Mouse (Mus musculus) T-helper 2 cell (primary cell): ENCODE measurements around the gene Pld3.
"Not testable (repeated sequence)": the region's sequence is repeated elsewhere in the genome, so short reads cannot be mapped to it uniquely, and the experiment has no call there.

Experiments
- in situ Hi-C: fragments of 300-600 bp; cut with MboI, MseI; formaldehyde crosslinking; loops from one replicate; pipeline ENCODE4 v1.15.1; 2025; ENCODE audit warnings: high pct_unique_total_duplicates

Pld3 gene

DNA sequence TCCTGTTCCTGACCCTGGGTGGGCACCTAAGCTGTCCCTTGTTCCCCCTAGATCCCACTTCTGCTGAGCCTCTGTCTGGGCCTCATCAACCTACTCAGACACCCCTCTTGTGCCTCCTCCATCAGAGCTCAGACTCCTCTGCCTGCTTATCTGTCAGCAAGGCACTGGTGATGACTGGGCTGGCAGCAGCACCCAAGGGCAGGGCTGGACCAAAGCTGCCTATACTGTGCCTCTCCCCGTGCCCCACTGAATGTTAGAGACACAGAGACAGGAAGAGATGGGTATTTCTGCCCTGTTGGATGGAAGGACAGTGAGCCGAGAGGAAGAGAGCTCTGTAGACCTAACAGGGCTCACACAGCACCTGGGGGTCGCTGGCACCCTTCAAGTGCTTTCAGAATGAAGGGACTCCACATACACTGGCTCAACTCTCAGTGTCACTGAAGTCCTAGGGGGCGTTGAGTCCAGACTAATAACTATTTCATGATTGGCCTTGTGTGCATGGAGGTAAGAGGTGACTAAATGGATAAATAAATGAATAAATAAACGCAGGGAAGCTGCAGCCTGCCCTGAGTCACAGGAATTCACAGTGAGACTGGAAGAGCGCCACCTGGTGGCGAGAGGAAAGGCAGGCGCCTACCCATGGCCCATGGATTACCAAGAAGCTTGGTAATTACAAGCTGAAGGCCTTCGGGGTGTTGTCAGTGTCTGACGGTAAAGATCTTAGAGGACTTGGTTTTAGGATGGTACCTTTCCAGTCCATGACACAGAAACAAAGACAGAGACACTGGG lies 26.8 kb downstream of the Pld3 start:
- in situ Hi-C loops = loop anchor here (5.0 to 10.0 kb wide), 2 partner anchors 99 to 191 kb away; partner anchors contain the start of gene Ltbp4

DNA sequence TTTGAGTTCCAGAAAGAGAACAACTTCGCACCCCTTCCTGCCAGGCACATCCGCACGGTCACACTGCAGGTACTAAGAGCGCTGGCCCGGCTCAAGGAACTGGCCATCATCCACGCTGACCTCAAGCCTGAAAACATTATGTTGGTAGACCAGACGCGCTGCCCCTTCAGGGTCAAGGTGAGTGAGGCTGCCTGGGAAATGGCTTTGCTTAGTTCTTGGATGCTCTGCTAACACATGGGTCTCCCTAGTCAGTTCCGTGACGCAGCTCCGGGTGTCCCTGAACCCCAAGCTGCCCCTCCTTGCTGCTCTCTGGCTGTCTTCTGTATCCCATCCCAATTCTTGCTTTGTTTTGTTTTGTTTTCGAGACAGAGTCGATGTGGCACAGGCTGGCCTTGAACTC lies 29.2 kb downstream of the Pld3 start:
- in situ Hi-C loops = loop anchor here (10.0 kb wide), 1 partner anchor 189 kb away; the partner anchor contains the start of gene Ltbp4

DNA sequence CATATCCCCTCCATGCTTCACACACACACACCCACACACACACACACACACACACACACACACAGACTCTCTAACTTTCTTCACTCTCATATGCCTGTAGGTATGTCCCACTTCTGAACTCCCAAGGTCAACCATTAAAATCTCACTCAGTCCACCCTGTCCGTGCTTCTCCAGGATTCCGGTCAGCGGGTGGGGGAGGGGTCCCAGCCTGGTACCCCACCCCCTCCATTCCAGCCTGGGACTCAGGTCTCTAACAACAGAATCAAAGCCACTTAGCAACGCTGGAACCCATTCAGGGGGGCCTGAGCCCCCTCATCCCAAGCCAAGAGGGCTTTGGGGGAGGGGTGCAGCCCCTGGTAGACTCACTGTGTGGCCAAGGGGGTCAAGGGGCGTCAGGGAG lies 30.1 kb downstream of the Pld3 start, which contains the start of gene Hipk4:
TSS of gene Hipk4 (plus strand) at position 301 of the 400 bp plus-strand sequence.
- in situ Hi-C loops = loop anchor here (10.0 kb wide), 1 partner anchor 188 kb away; the partner anchor contains the start of gene Ltbp4

DNA sequence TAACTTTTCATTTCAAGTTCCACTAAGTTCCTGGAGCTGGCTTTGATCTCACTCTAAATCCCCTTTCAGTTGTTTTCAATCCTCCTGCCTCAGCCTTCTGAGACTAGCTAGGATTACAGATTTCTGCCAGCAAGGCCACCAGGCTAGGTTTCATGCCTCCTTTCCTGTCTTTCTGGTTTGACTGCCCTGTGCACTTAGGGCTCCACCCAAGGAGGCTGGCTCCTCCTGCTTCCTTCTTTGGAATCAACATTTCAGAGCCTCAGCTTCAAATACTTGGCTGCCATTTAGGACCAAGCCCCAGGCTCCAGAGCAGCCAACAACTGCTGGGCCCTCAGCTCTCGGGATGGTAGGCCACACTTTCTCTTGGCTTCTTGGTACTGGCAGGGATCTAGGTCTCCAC lies 32.4 kb downstream of the Pld3 start:
- in situ Hi-C loops = loop anchor here (10.0 kb wide), 1 partner anchor 186 kb away; the partner anchor contains the start of gene Ltbp4

DNA sequence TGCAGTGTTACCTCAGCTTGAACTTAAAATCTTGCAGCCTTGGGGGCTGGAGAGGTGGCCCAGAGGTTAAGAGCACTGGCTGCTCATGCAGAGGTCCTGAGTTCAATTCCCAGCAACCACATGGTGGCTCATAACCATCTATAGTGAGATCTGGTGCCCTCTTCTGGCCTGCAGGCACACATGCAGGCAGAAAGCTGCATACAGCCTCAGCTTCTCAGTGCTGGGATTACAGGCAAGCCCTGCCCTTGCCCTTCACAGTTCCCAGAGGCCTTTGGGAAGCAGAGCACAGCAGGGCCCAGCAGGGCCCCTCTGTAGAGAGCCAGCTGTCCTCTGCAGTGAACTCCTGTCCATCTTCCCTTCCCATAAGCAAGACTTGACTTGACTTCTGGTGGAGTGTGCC lies 32.9 kb downstream of the Pld3 start:
- in situ Hi-C loops = loop anchor here (10.0 kb wide), 1 partner anchor 185 kb away; the partner anchor contains the start of gene Ltbp4

DNA sequence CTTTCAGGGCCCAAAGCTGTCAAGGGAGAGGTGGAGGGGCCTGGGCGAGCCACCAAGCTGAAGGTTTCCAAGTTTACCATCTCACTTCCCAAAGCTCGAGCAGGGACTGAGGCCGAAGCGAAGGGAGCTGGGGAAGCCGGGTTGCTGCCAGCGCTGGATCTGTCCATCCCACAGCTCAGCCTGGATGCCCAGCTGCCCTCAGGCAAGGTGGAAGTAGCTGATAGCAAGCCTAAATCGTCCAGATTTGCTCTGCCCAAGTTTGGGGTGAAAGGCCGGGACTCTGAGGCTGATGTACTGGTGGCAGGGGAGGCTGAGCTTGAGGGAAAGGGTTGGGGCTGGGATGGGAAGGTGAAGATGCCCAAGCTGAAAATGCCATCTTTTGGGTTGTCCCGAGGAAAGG lies 34.7 kb downstream of the Pld3 start:
- in situ Hi-C loops = no loop called here

DNA sequence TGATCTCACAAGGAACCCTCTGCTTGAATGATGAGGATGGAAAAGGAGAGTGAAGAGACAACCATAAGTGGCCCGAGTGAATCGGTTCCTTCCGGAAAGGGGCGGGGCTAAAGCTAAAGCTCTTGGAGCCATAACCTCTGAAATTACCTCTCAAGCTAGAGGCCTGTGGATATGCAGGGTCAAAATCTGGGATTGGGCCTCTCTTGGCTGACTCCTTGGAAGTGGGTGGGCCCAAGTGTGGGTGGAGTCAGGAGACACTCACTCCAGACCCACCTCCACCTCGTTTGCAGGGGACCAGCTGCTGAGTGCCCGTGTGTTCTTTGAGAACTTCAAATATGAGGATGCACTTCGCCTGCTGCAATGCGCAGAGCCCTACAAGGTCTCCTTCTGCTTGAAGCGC lies 38.1 kb downstream of the Pld3 start:
- in situ Hi-C loops = no loop called here

DNA sequence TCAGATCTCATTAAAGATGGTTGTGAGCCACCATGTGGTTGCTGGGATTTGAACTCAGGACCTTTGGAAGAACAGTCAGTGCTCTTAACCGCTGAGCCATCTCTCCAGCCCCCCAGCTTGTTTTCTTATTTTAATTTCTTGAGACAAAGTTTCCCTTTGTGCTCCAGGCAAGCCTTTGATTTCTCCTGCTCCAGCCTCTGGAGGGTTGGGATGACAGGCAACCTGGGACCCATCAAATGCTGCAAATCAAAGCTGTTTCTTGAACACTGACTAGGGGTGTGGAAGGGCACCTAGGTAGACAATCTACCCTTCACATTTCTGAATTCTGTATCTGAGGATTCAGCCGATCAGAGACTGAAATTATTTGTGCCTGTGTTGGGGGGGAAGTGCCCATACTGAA lies 42.2 kb downstream of the Pld3 start:
- in situ Hi-C loops = no loop called here

DNA sequence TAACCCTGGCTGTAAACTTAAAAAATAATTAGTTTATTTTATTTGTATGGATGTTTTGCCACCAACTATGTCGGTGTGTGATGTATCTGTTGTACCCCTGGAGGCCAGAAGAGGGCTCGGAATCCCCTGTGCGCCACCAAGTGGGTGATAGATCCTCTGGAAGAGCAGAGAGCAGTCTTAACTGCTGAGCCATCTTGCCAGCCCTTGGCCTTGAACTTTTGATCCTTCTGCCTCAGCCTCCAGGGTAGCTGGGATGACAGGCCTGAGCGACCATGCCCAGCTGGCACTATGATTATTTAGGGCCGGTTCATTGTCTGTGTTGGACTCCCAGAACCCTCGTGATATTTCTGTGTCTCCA lies 44.4 kb downstream of the Pld3 start:
- in situ Hi-C loops = loop anchor here (5.0 kb wide), 1 partner anchor 34 kb away; no protein-coding TSS in a partner anchor

DNA sequence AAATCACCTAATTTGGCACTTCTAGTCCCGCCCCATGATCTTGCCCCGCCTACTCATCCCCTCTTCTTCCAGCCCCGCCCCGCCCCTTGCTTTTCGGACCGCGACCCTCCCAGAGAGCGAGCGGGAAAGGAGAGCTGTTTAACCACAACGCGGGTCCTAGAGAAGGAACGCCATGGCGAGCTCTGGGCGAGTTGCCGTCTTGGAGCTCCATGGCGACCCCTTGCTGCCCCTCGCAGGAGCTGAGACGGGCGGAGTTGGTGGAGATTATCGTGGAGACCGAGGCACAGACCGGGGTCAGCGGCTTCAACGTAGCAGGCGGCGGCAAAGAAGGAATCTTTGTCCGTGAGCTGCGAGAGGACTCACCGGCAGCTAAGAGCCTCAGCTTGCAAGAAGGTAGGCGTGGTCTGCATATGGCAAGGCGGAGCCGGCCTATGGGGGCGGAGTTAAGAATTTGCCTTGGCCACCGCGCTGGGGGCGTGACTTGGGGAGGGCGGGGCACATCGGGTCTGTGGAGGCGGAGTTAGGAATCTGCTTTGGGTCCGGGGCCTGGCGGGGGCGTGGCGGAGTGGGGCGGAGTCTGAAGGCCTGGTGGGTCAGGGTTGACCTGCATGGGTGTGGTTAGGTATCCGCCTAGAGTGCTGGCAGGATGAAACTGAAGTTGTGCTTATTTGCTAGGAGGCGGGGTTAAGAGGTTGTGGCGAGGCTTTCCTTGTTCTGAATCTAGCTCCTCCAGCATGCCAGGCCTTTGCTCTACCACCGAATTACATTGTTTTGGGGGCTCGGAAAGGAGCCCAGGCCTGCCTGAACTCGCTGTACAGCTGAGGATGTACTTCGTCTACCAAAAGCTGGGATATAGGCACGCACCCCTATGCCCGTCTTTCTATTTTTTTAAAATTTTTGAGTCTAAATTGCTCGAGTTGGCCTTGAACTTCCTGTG lies 45.0 kb downstream of the Pld3 start:
- in situ Hi-C loops = loop anchor here (5.0 kb wide), 1 partner anchor 34 kb away; no protein-coding TSS in a partner anchor

DNA sequence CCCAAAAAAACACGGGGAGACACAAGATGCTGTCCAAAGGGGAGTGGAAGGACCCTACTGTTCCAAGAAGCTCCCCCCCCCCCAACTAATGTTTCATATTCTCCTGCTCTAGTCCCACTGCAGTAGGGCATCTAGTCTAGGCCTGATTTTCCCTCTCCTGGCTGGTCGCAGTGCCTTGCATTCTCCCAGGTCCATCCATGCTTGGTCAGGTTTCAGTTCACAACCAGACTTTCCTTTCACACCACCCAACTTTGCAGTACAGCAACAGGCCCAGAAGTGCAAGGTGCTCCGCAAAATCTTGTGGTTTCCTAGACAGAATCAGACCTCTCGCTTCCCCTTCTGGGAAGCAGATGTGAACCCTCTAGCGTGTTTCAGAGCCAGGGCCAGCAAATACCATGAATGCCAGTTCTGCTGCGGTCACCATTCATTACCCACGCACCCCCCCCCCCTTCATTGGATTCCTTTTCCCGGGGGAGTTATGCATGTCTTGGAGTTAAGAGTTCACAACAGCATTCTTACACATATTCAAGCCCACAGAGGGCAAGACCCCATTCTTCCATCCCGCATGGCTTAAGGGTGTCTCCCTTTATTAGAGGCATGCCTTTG lies 46.1 kb downstream of the Pld3 start:
- in situ Hi-C loops = loop anchor here (5.0 kb wide), 1 partner anchor 35 kb away; no protein-coding TSS in a partner anchor

DNA sequence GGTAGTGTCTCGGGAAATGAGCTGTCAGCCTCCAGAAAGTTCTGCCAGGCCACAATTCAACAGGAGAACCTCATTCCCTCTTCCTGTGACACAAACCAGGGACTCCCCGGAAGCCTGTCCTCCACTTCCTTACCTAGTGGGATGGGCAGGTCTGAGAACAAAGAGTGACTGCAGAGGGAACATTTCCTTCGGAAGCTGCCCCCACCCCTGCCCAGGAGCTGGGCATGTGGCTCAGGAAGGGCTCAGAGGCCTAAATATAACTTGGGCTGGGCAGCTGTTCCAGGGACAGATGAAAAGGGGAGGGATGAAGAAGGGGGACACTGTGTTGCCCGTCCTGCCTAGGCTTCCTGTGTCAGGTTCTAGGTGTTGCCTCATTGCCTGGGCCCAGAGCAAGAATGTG lies 51.4 kb downstream of the Pld3 start:
- in situ Hi-C loops = no loop called here

DNA sequence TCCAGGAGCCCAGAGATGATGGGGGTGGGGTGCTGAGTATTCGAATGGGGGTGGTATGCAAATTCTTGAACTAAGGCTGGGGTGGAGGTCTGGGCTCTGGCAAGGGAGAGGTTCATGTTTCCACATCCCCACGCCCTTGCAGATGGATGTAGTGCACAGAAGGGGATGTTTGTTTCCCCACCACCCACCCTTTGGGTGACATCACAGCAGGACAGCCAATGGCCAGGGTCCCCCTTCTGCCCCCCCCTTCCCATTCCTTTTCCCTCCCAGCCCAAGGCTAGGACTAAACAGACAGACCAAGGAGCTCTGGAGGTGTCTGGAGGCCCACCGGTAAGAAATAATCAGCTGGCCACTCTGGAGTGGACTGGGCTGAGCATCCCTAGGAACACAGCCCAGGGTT lies 54.0 kb downstream of the Pld3 start, which contains the start of gene Prx:
TSS of gene Prx (plus strand) at position 289 of the 400 bp plus-strand sequence.
- in situ Hi-C loops = no loop called here

DNA sequence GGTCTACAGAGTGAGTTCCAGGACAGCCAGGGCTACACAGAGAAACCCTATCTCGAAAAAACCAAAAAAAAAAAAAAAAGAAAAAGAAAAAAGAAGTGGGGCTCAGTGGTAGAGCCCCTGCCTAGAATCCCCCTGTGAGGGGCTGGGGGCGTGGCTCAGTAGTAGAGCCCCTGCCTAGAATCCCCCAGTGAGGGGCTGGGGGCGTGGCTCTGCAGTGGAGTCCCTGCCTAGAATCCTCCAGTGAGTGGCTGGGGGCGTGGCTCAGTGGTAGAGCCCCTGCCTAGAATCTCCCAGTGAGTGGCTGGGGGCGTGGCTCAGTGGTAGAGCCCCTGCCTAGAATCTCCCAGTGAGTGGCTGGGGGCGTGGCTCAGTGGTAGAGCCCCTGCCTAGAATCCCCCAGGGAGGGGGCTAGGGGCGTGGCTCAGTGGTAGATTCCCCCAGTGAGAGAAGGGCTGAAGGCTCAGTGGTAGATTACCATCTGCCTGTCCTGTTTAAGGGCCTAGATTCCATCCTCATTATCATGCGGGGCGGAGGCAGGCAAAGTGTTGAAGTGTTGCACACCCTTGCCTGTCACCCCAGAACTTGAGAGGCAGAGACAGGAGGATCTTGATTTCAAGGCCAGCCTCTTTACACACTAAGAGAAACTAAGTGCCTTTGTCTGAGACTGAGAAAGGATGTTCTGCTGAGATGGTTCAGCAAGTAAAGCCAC lies 58.2 kb downstream of the Pld3 start:
- in situ Hi-C loops = not testable (repeated sequence)

DNA sequence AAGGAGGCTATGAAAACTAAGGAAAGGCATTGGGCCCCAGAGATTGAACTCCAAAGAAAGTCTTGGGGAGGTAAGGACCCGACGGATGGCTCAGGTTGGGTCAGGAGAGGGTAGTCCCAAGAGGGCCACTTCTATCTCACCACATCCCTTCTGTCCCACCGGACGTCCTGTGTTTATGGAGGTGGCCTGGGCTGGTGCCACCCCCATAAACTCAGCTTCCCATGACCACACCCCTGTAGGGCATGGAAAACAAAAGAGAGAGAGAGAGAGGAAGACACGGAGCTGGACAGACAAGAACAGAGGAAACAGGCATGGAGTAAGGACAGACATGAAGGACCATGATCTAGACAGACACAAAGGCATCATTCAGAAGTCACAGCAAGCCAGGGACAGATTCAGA lies 59.6 kb downstream of the Pld3 start:
- in situ Hi-C loops = no loop called here

DNA sequence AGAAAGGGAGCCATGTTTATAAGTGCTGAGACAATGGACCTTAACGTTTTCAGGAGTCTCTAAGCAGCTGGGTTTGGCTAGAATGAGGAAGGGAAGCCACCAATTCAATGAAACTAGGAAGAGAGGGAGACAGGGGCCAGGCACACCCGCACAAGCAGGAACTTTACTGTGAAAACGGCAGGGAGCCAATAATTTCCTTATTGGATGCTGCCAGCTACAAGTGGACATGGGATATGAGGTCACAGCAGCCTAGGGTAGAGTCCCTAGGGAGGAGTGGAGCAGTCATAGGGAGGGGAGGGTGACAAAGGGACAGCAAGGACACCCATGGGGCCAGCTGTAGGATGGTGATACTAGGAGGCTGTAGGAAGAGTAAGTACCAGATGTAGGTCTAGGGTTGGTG lies 60.0 kb downstream of the Pld3 start:
- in situ Hi-C loops = no loop called here

DNA sequence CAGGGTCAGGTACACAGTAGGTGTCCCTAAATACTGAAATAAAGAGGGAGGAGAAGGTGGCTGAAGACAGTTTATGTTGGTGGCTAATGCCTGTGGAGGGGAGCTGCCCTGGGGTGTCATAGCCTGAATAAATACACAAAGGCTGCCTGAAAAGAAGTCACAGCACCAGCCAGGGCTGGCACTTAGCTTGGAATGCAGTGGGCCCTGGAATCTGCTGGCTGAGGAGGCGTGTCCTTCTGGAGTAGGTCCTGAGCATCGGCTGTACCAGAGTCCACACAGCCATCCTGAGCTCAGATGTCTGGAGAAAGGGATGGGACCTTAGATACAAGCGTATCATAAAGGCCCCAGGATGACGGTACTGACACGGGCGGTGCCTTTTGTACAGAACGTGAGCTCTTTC lies 61.2 kb downstream of the Pld3 start:
- in situ Hi-C loops = no loop called here

DNA sequence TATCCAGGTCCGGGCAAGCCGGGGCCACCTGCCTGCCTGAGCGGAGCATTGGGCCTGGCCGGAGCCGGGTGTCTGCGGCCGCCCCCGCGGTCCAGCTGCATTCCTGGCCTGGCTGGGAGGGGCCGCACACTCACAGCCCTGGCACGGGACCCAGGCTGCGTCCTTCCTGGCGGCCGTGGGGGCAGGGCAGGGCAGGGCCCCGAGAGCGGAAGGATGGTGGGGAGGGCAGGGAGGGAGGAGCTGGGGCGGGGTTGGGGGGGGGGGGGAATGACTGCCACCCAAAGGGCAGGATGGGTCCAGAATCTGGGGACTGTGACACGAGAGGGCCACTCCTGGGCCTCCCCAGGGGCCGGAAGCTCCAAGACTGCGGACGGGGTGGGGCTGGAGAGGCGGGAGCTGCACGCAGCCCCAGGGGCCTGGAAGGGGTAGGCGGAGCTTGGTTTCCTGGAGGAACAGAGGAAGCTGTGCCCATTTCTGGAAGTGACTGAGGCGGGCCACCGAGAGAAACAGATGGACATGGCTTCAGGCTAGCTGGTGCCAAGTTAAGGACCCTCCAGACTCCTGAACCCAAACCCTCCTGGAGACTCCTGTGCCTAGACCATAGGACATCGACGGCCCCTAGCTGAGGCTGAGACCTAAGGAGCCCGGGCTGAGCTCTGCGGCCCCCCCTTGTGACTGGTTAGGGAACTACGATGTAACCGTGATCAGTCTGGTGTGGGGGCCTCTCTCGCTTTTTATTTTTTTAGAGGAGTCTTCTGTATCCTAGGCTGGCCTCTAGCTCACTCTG lies 62.3 kb downstream of the Pld3 start:
- in situ Hi-C loops = no loop called here

DNA sequence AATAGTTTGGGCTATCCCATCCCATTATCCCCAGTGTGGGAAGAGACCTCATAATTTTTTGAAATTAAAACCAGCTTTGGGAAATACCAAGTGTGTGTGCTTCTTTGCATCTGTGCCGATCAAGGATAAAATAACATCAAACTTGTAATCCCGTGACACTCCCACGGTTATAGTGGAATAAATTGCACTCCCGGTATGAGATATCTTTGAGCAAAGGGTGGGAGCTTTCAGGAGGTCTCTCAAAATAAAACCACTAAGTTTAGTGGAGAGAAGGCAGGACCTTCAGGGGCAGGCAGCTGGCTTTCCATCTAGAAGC lies 62.8 kb downstream of the Pld3 start:
- in situ Hi-C loops = no loop called here

DNA sequence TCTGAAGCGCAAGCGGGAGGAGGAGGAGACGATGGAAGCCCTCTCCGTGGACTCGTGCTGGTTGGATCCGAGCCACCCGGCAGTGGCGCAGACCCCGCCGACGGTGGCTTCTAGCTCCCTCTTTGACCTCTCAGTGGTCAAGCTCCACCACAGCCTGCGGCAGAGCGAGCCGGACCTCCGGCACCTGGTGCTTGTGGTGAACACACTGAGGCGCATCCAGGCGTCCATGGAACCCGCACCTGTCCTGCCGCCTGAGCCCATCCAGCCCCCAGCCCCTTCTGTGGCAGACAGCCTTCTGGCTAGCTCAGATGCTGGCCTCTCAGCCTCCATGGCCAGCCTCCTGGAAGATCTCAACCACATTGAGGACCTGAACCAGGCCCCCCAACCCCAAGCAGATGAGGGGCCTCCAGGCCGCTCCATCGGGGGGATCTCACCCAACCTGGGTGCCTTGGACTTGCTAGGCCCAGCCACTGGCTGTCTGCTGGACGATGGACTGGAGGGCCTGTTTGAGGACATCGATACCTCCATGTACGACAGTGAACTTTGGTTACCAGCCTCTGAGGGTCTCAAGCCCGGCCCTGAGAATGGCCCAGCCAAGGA lies 63.6 kb downstream of the Pld3 start:
- in situ Hi-C loops = no loop called here
